Mouse (Mus musculus) cerebellum, adult 8-10 months (tissue): ENCODE data around the gene Gli2.

Source experiments
- DNase-seq: peaks from one replicate; pipeline ENCODE4 v3.0.0; 2022

The Gli2 gene

DNA sequence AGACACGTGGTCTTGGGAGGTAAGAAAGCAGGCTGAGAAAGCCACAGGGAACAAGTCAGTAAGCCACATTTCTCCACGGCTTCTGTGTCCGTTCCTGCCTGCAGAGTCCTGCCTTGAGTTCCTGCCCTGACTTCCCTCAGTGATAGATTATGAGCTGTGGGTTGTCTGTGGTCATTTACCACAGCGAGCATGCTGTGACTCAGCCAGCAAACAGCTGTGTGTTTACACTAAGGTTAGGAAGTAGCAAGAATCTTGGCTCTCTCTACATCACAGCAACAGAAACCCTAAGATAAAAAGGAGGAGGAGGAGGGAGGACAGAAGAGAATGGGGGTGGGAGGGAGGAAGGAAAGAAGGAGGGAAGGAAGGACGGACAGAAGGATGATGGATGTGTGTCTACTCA lies 59.6 kb downstream of the Gli2 start:
- no peak for DNase-seq

GRCm38 (mm10) chr1:118988331-118988730 lies 65.1 kb downstream of the Gli2 start:
- DNase-seq = no peak

- DNase-seq = no peak
These were observed 65.9 kb downstream of the Gli2 start for GRCm38 (mm10) chr1:118987538-118987937.

DNA sequence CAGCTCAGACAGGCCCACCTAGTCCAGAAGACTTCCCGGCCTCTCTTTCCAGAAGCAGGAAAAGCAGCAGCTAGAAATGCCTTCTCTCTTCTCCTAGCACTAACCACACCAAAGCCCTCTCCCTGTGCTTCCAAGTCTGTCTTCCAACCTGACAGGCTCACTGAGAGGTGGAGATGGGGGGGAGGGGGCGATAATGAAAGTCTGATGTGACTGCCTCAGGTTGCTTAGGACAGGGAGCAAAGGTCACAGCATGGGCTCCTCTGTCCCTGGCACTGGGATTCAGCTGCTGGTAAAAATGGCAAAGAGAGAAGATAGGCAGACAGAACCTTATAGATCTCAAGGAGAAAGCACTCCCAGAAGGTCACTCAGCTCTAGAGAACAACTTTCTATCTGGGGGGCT lies 70.0 kb downstream of the Gli2 start:
- no peak for DNase-seq

- no peak for DNase-seq
These were observed 70.6 kb downstream of the Gli2 start for GRCm38 (mm10) chr1:118982805-118983211.

- no peak for DNase-seq
These were observed 71.2 kb downstream of the Gli2 start for GRCm38 (mm10) chr1:118981943-118982804.

- DNase-seq = no peak
These were observed 72.8 kb downstream of the Gli2 start for GRCm38 (mm10) chr1:118980636-118981035.

GRCm38 (mm10) chr1:118976596-118976995 lies 76.8 kb downstream of the Gli2 start:
- DNase-seq = no peak

- no peak for DNase-seq
These were observed 78.0 kb downstream of the Gli2 start for GRCm38 (mm10) chr1:118975376-118975775.

DNA sequence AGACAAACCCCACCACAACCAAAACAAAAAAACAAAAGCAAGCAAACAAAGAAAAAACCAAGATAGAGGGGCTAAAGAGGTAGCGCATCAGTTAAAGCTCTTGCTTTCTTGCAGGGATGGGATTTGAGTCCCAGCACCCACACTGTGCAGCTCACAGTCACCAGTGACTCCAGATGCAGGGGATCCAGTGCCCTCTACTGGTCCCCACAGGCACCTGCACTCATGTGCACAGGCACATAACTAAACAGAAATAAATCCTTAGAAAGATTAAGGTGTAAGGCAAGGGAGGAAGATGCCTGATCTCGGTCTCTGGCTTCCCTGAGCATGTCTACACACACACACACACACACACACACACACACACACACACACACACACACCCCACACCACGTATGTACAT lies 83.4 kb downstream of the Gli2 start:
- DNase-seq = no peak

DNA sequence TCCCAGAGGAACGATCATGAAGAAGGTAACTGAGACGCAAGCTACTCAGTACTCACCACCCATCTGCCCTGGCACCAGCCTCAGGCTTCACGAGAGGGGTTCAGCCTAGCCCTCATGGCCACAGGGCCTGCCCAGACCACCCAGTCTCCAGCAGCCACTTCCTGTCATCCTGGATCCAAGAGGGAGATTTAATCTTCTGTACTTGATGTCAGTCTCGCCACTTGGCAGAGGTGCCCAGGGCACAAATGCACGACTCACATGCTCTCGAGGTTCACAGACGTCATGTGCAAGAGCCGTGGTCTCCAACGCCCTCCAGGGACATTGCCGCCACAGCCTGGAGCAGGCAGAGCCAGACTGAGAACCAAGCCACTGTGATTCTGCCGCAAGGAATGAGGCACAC lies 84.0 kb downstream of the Gli2 start:
- no peak for DNase-seq

DNA sequence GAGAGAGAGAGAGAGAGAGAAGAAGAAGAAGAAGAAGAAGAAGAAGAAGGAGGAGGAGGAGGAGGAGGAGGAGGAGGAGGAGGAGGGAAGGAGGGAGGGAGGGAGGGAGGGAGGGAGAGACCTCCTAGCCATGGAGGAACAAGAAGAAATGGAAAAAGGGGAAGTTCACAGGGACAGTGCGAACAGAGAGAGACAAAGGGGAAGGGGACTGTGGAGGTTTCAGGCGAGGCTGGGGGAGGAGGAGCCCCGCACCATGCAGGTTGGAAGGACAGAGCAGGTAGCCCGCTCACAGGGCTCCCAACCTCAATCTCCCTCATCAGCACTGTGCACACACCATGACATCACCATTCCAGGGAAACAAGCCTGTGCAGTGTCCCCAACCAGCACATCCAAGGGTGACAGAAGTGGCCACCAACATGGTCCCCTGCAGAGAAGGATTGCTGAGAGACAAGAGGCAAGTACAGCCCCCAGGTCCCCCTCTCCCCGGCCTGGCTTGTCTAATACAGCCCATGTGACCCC lies 84.7 kb downstream of the Gli2 start:
- DNase-seq = no peak

- DNase-seq = no peak
These were observed 85.4 kb downstream of the Gli2 start for GRCm38 (mm10) chr1:118967976-118968375.

GRCm38 (mm10) chr1:118967281-118967680 lies 86.1 kb downstream of the Gli2 start:
- no peak for DNase-seq

DNA sequence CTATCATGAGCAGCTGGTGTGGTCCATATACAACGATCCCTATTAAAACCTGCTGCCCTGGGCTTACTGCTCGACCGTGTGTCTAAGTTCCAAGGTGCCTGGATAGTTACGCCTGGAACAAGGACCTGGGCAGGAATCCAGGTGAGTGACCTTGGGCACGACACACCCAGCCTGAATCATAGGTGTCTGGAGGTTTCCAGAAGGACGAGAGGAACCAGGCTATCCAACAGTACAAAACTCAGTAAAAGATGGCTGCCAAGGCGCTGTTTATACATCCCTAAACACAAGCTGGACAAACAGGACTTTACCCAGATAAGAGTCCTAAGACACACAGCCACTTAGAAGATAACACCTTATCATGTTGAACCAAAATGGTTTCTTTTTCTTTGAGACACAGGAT lies 94.8 kb downstream of the Gli2 start:
- no peak for DNase-seq

GRCm38 (mm10) chr1:118955791-118956190 lies 97.6 kb downstream of the Gli2 start:
- DNase-seq = no peak

- DNase-seq = no peak
These were observed 98.8 kb downstream of the Gli2 start for GRCm38 (mm10) chr1:118954434-118955301.

DNA sequence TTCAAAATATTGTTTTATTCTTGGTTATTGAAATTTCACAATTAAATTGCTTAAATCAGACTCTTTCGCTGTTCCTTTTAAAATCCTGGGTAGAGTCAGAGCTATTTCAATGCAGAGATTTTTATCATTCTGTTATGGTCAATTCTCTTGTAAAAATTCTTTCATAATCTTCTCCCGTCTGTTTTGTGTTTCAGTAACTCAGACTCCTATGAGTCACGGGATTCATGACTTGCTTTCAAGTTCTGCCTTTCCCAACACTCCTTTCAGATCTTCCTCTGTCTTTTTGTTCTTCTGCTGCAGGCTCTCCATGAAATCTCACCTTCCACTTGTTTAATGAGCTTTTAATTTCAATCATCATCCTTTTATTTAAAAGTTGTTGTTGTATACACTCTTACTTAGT lies 100.4 kb downstream of the Gli2 start:
- no peak for DNase-seq

DNA sequence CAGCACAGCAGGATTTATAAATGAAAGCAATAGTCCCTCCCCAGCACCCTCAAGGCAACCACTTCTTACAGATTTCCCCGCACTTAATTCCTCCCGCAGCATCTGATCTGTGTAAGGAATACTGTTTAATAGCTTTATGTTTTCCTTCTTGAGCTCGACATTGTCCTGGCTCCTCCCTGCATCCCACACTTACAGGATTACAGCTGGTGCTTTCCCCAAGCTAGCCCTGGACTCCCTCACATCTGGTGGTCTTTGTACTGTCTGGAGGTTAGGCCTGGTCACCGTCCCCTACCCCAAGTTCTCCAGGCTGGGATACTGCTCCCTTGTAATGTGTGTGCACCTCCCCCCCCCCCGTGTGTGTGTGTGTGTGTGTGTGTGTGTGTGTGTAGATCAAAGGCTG lies 101.1 kb downstream of the Gli2 start:
- DNase-seq = no peak

DNA sequence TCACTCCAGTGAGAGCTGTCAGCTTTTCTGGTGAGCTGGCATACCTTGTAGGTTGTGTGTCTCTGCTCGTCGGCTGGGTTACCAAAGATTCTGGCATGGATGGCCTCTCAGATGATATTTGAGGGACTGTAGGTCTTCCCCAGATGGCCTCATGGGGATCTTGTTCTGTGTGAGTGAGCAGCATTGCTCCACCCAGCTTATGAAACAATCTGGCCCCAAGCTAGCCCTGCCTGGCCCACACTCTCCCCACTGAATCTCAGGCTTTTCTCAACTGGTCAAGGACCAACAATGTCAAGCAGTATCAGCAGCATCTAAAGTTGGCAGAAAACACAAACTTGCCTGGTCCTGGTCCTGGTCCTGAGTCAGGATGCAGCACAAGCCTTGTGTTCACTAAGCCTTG lies 105.0 kb downstream of the Gli2 start:
- DNase-seq = no peak

GRCm38 (mm10) chr1:118947221-118947620 lies 106.2 kb downstream of the Gli2 start:
- no peak for DNase-seq

DNA sequence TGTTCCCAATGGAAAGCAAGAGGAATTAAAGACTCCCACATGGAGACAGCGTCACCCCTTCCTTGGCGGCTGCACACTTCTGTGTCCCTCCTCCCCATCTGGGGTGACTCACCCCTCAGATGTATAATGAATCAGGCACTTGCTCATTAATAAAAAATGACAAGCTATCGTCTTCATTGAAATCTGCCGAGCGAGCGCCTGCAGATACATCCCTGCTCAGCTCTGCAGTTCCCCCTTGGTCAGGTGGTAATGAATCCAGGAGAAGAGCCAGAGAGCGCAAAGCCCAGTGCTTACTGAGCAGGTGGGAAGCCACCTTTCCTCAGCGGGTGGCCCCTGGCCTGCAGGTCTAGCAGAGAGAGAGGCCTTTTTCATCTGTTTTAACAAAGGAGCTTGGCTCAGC lies 112.1 kb downstream of the Gli2 start:
- DNase-seq = peak; percentile 36

GRCm38 (mm10) chr1:118940269-118940840 lies 113.1 kb downstream of the Gli2 start:
- DNase-seq = no peak
